Mouse (Mus musculus) testis, postnatal 14 days (tissue): ENCODE data around the gene Gabpa.

ENCODE experiments used
- DNase-seq: peaks from one replicate; pipeline ENCODE4 v3.0.0; 2021; ENCODE audit warnings: low spot score

Gene Gabpa

DNA sequence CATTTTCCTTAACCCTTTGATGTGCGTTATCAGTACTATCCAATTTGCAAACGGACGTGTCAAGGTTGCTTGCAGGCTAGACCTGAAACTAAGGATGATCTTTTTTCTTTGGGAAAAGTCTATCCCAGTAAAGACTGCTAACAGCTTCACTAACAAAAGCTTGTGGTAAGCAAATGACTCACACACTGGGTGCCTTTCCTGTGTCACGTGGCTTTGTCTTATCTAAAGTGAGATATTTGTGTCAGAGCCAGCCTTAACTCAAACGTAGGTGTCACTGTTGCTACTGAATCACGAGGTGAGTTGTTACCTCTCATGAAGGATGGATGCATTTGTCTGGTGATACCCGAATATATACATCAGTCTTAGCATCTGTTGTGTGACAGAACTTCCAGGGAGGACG is 29.9 kb downstream of the Gabpa start:
- DNase-seq: no peak

DNA sequence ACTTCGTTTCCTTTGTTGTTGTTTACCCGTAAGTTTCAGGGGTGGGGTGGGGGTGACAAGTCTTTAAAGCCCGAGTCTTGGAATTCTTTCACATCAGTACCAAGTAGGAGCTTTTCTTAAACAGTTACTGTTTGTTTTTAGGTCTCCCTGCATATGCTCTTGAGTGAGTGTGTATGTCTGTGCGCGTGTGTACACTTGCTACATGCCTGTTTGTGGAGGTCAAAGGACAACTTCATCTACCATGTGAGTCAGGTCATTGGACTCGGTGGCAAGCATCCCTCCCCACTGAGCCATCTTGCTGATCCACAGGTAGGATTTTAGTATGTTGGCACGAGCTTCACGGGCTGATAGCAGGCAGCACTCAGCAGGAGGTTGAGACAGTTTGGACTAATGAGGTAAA is 39.1 kb downstream of the Gabpa start:
- no peak for DNase-seq

- no peak for DNase-seq
Observed at GRCm38 (mm10) chr16:84875012-84875717, 40.4 kb downstream of the Gabpa start.

GRCm38 (mm10) chr16:84875718-84876035 is 41.0 kb downstream of the Gabpa start:
- no peak for DNase-seq

DNA sequence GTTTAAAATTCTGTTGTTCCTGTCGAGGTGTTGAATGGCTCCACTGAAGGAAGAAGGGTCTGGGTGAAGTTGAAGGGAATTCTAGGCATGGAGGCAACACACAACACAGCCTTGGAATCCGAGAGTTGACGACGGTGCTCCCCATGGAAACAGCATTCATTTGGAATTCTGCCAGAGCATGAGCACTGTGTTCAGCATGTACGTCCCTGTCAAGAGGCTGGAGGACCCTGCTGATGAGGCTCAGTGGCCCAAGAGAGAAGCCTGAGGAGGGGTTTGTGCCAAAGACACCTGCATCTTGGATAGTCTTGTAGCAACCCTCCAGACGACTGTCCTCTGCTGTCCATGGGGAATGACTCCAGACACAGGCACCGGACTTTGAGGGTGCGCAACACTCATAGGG is 41.4 kb downstream of the Gabpa start:
- DNase-seq: no peak

DNA sequence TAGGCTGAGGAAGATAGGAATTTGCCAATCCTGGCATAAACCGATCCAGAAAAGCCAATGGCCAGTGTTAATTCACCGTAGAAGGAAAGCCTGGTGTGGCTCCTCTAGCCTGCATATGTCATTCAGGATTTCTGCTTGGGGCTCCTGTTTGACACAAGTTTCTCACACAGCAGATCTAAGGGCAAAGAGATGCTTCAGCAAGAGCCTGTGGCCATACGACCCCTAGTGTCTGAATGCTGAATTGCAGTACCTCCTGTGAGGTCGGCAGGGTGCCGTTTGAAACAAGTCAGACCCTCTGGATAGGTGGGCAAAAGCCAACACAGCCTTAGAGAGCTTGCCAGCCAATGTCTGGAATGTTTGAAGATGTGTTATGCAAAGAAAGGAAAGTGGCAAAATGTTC is 44.4 kb downstream of the Gabpa start:
- peak; percentile 55 for DNase-seq

DNA sequence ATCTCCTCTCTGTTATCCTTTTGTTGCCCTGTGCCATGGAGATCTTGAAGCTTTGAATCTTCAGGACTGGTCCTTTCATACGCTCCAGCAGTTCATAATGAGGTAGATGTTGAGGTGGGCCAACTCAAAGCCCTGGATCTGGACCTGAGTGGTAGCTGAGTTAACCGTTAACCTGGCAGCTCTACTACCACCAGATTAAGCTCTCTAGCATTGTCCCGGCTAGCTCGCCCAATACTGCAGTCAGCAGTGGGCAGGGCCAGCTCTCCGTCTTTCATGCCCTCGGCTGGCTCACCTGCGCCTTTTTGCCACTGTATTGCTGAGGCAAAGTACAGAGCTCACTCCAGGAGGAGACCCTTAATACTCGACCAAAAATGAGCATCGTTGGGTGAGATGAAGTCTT is 46.4 kb downstream of the Gabpa start:
- no peak for DNase-seq

DNA sequence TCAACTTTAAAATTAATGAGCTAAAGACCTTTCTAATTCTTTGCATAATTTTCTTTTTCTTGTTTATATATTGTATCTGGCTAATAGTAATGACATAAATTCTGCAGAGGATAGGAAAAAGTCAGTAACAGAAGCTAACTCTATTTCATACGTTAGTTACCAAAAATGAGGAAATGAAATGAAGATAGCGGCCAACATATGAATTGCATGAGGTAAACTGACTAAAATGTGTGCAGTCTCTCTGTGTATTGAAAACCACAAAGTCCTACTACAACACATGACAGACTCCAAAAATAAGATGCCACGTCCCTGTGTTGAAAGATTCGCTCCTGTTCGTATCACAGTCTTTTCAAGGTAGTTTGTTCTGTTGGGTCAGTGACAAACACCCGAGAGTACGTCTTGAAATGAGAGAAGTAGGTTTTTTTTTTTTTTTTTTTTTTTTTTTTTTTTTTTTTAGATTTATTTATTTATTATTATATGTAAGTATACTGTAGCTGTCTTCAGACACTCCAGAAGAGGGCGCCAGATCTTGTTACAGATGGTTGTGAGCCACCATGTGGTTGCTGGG is 47.1 kb downstream of the Gabpa start:
- no peak for DNase-seq

- no peak for DNase-seq
Observed at GRCm38 (mm10) chr16:84884572-84884971, 49.8 kb downstream of the Gabpa start.

DNA sequence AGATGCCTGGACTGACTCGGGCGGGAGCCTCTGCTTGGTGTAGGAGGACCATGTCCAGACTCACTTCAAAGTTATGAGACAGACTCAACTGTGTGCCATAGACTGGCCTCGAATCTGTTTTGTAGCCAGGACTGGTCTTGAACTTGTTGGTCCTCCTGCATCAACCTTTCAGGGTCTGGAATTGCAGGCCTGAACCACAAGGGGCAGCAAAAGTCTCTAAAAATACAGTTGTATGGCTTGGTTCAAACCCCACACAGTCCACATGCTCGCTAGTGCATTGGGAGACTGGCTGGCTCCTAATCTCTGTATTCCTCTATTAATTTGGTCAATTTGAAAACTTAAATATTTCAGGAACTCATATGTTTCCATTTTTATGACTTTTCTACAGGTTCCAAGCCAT is 68.3 kb downstream of the Gabpa start:
- no peak for DNase-seq

- DNase-seq: no peak
Observed at GRCm38 (mm10) chr16:84911477-84912165, 76.9 kb downstream of the Gabpa start.
